Mouse (Mus musculus) embryonic facial prominence, embryonic 10.5 days (tissue): ENCODE measurements around the gene Zfp661. TPM values are rescaled to one million over a fixed set of nuclear protein-coding genes. Genes with fewer than 3 reads are reported as not detected.
A peak's percentile ranks its signal among the peaks of the same experiment; 100 is the strongest.

ENCODE experiments used
- DNase-seq: peaks from one replicate; pipeline ENCODE4 v3.0.0-alpha.2; 2017; ENCODE audit warnings: low spot score
- H3K27ac ChIP-seq: fragments of 300-500 bp; sonication (generic); replicated peaks from 2 replicates; pipeline ENCODE4 v1.5.1; 2016; ENCODE audit warnings: mild to moderate bottlenecking
- H3K27me3 ChIP-seq: fragments of 300-500 bp; sonication (generic); replicated peaks from 2 replicates; pipeline ENCODE4 v1.6.1; 2016; ENCODE audit warnings: low read depth, mild to moderate bottlenecking; ENCODE audit not compliant: poor library complexity, severe bottlenecking
- H3K36me3 ChIP-seq: fragments of 300-500 bp; sonication (generic); replicated peaks from 2 replicates; pipeline ENCODE4 v1.6.1; 2016; ENCODE audit warnings: mild to moderate bottlenecking, moderate library complexity
- H3K4me1 ChIP-seq: fragments of 300-500 bp; sonication (generic); 2 replicates; pipeline ENCODE4 v1.6.1; 2016
- H3K4me3 ChIP-seq: fragments of 300-500 bp; sonication (generic); 2 replicates; pipeline ENCODE4 v1.5.1; 2016; ENCODE audit warnings: mild to moderate bottlenecking, moderate library complexity
- H3K9me3 ChIP-seq: fragments of 300-500 bp; sonication (generic); 2 replicates; pipeline ENCODE4 v1.6.1; 2016; ENCODE audit warnings: mild to moderate bottlenecking
- WGBS: fragments of 180-500 bp; shearing (Covaris S2); methylation state at CpG from one replicate; pipeline ENCODE4 v1.1.7; 2016; 5-methylcytosine and 5-hydroxymethylcytosine counted together
- polyA plus RNA-seq: library from polyadenylated mRNA; unstranded; fragments of >200 nt; fragmentation: Nextera tagmentation; extraction: Ambion mirVana; gene quantifications from 2 replicates; pipeline ENCODE4 v1.2.1, GENCODE M21; 2016

Zfp661 gene
- 7.8 TPM in 2 replicates for polyA plus RNA-seq

GRCm38 (mm10) chr2:127586694-127587513 lies at the start of gene Zfp661, which contains the start of gene Mrps5:
Gene Zfp661 (minus strand): TSS chr2:127587094.
Gene Mrps5 (plus strand): TSS chr2:127587222.
- Histone ChIP-seq H3K9me3 (no peaks in the 10 kb centered on the region), H3K27ac (peak within 1 kb of the TSS; percentile 99), H3K4me3 (peak within 1 kb of the TSS; percentile 95), H3K36me3 (peaks cover 13% of the 10 kb centered on the region), H3K27me3 (no peaks in the 10 kb centered on the region), H3K4me1 (peaks cover 44% of the 10 kb centered on the region)
- 5% methylated on average over 39 of the region's 39 CpGs for WGBS
- peak; percentile 92 for DNase-seq

- no peak overlapping the region for H3K27ac ChIP-seq
- WGBS = 75% methylated on average over 6 of the region's 6 CpGs
- H3K4me3 ChIP-seq = no peak overlapping the region
- H3K27me3 ChIP-seq = no peaks in the 10 kb centered on the region
- no peaks in the 10 kb centered on the region for H3K4me1 ChIP-seq
- no peaks in the 10 kb centered on the region for H3K36me3 ChIP-seq
- DNase-seq = no peak
- H3K9me3 ChIP-seq = no peaks in the 10 kb centered on the region
Measured at GRCm38 (mm10) chr2:127635581-127635980, 48.7 kb upstream of the Zfp661 start.

GRCm38 (mm10) chr2:127632601-127633000 lies 45.7 kb upstream of the Zfp661 start:
- WGBS = 52% methylated on average over 2 of the region's 2 CpGs
- Histone ChIP-seq H3K27me3 (no peaks in the 10 kb centered on the region), H3K27ac (no peak overlapping the region), H3K4me3 (no peak overlapping the region), H3K36me3 (no peaks in the 10 kb centered on the region), H3K4me1 (no peaks in the 10 kb centered on the region), H3K9me3 (no peaks in the 10 kb centered on the region)
- no peak for DNase-seq

GRCm38 (mm10) chr2:127627990-127628570 lies 41.2 kb upstream of the Zfp661 start:
- no peak for DNase-seq

GRCm38 (mm10) chr2:127627354-127627753 lies 40.5 kb upstream of the Zfp661 start:
- no peaks in the 10 kb centered on the region for H3K27me3 ChIP-seq
- 39% methylated on average over 6 of the region's 6 CpGs for WGBS
- no peaks in the 10 kb centered on the region for H3K9me3 ChIP-seq
- H3K4me3 ChIP-seq = no peak overlapping the region
- DNase-seq = no peak
- 0 out of 2 replicates have a peak, but pooled peaks cover 5% of the 10 kb centered on the region for H3K4me1 ChIP-seq
- H3K27ac ChIP-seq = no peak overlapping the region
- H3K36me3 ChIP-seq = no peaks in the 10 kb centered on the region

More at GRCm38 (mm10) chr2:127627990-127628570, 41.2 kb upstream of the Zfp661 start:
- H3K9me3 ChIP-seq = no peaks in the 10 kb centered on the region
- no peak overlapping the region for H3K4me3 ChIP-seq
- H3K36me3 ChIP-seq = no peaks in the 10 kb centered on the region
- no peak overlapping the region for H3K27ac ChIP-seq
- 79% methylated on average over 6 of the region's 6 CpGs for WGBS
- H3K27me3 ChIP-seq = no peaks in the 10 kb centered on the region
- 0 out of 2 replicates have a peak, but pooled peaks cover 5% of the 10 kb centered on the region for H3K4me1 ChIP-seq

- DNase-seq = no peak
- Histone ChIP-seq H3K27ac (no peak overlapping the region), H3K27me3 (no peaks in the 10 kb centered on the region), H3K36me3 (no peaks in the 10 kb centered on the region), H3K4me3 (no peak overlapping the region), H3K9me3 (no peaks in the 10 kb centered on the region), H3K4me1 (0 out of 2 replicates have a peak, but pooled peaks cover 5% of the 10 kb centered on the region)
- 71% methylated on average over 5 of the region's 5 CpGs for WGBS
Measured at GRCm38 (mm10) chr2:127625659-127626058, 38.8 kb upstream of the Zfp661 start.

- no peak overlapping the region for H3K27ac ChIP-seq
- H3K9me3 ChIP-seq = no peaks in the 10 kb centered on the region
- no peak for DNase-seq
- 82% methylated on average over 2 of the region's 2 CpGs for WGBS
- H3K4me3 ChIP-seq = no peak overlapping the region
- no peaks in the 10 kb centered on the region for H3K27me3 ChIP-seq
- H3K4me1 ChIP-seq = 0 out of 2 replicates have a peak, but pooled peaks cover 5% of the 10 kb centered on the region
- H3K36me3 ChIP-seq = no peaks in the 10 kb centered on the region
Measured at GRCm38 (mm10) chr2:127624786-127625185, 37.9 kb upstream of the Zfp661 start.

GRCm38 (mm10) chr2:127622065-127622464 lies 35.2 kb upstream of the Zfp661 start:
- H3K27me3 ChIP-seq = no peaks in the 10 kb centered on the region
- no peaks in the 10 kb centered on the region for H3K36me3 ChIP-seq
- DNase-seq = no peak
- no peaks in the 10 kb centered on the region for H3K9me3 ChIP-seq
- H3K4me3 ChIP-seq = no peak overlapping the region
- WGBS = 60% methylated on average over 3 of the region's 3 CpGs
- H3K27ac ChIP-seq = no peak overlapping the region
- H3K4me1 ChIP-seq = 0 out of 2 replicates have a peak, but pooled peaks cover 5% of the 10 kb centered on the region

GRCm38 (mm10) chr2:127619311-127619710 lies 32.4 kb upstream of the Zfp661 start:
- no peak overlapping the region for H3K27ac ChIP-seq
- DNase-seq = no peak
- 87% methylated on average over 3 of the region's 3 CpGs for WGBS
- no peaks in the 10 kb centered on the region for H3K27me3 ChIP-seq
- H3K4me3 ChIP-seq = no peak overlapping the region
- H3K9me3 ChIP-seq = no peaks in the 10 kb centered on the region
- no peaks in the 10 kb centered on the region for H3K36me3 ChIP-seq
- no peaks in the 10 kb centered on the region for H3K4me1 ChIP-seq

GRCm38 (mm10) chr2:127612288-127612687 lies 25.4 kb upstream of the Zfp661 start:
- Histone ChIP-seq H3K27me3 (no peaks in the 10 kb centered on the region), H3K4me1 (peaks cover 21% of the 10 kb centered on the region), H3K9me3 (no peaks in the 10 kb centered on the region), H3K36me3 (no peaks in the 10 kb centered on the region), H3K27ac (no peak overlapping the region), H3K4me3 (no peak overlapping the region)
- no peak for DNase-seq
- 88% methylated on average over 4 of the region's 4 CpGs for WGBS

GRCm38 (mm10) chr2:127611386-127611785 lies 24.5 kb upstream of the Zfp661 start:
- no peak for DNase-seq
- whole genome bisulfite sequencing = 85% methylated on average over 4 of the region's 4 CpGs
- H3K4me1 ChIP-seq = peaks cover 21% of the 10 kb centered on the region
- H3K9me3 ChIP-seq = no peaks in the 10 kb centered on the region
- peaks cover under 1% of the 10 kb centered on the region; the same call in 1 of the 2 replicates for H3K36me3 ChIP-seq
- H3K4me3 ChIP-seq = no peak overlapping the region
- no peaks in the 10 kb centered on the region for H3K27me3 ChIP-seq
- H3K27ac ChIP-seq = no peak overlapping the region

GRCm38 (mm10) chr2:127608986-127609385 lies 22.1 kb upstream of the Zfp661 start:
- Histone ChIP-seq H3K4me1 (peaks cover 21% of the 10 kb centered on the region), H3K27ac (peak overlapping the region; percentile 22; the same call in 1 of the 2 replicates), H3K36me3 (peaks cover 25% of the 10 kb centered on the region), H3K27me3 (no peaks in the 10 kb centered on the region), H3K9me3 (no peaks in the 10 kb centered on the region), H3K4me3 (no peak overlapping the region)
- peak; percentile 38 for DNase-seq
- WGBS = 4% methylated on average over 5 of the region's 5 CpGs
